Mouse (Mus musculus) neural tube, embryonic 13.5 days (tissue): ENCODE measurements at regions not wholly inside any gene's neighbourhood (a gene's known extent, or its start where the extent isn't known, plus 50 kb on each side); places are given as distances from the start of the nearest gene placed in this dataset.
"Not testable (repeated sequence)": the region's sequence is repeated elsewhere in the genome, so short reads cannot be mapped to it uniquely, and the experiment has no call there.

Experiments used
- ATAC-seq: fragments of 200-750 bp; cut with Nextera tagmentation; 2 replicates; pipeline ENCODE4 v1.8.0; 2017; ENCODE audit warnings: low read depth, mild to moderate bottlenecking, moderate TSS enrichment, moderate library complexity
- H3K27ac ChIP-seq: fragments of 300-500 bp; sonication (generic); replicated peaks from 2 replicates; pipeline ENCODE4 v1.5.1; 2015; ENCODE audit warnings: moderate library complexity, mild to moderate bottlenecking, inconsistent platforms
- H3K27me3 ChIP-seq: fragments of 300-500 bp; sonication (generic); 2 replicates; pipeline ENCODE4 v1.6.1; 2015; ENCODE audit warnings: mild to moderate bottlenecking, inconsistent platforms
- H3K36me3 ChIP-seq: fragments of 300-500 bp; sonication (generic); 2 replicates; pipeline ENCODE4 v1.6.1; 2015; ENCODE audit warnings: mild to moderate bottlenecking, inconsistent platforms
- H3K4me1 ChIP-seq: fragments of 300-500 bp; sonication (generic); replicated peaks from 2 replicates; pipeline ENCODE4 v1.6.1; 2015; ENCODE audit warnings: inconsistent platforms
- H3K4me2 ChIP-seq: fragments of 300-500 bp; sonication (generic); 2 replicates; pipeline ENCODE4 v1.6.1; 2015; ENCODE audit warnings: inconsistent platforms, mild to moderate bottlenecking, moderate library complexity
- H3K4me3 ChIP-seq: fragments of 300-500 bp; sonication (generic); 2 replicates; pipeline ENCODE4 v1.5.1; 2015; ENCODE audit warnings: mild to moderate bottlenecking, inconsistent platforms
- H3K9ac ChIP-seq: fragments of 300-500 bp; sonication (generic); 2 replicates; pipeline ENCODE4 v1.6.1; 2015; ENCODE audit warnings: moderate library complexity, mild to moderate bottlenecking, inconsistent platforms
- H3K9me3 ChIP-seq: fragments of 300-500 bp; sonication (generic); 2 replicates; pipeline ENCODE4 v1.6.1; 2016; ENCODE audit warnings: inconsistent platforms
- WGBS: fragments of 180-500 bp; shearing (Covaris S2); methylation state at CpG from one replicate; pipeline ENCODE4 v1.1.7; 2015; 5-methylcytosine and 5-hydroxymethylcytosine counted together

GRCm38 (mm10) chr17:60268846-60269245, 1255.7 kb upstream of the Nudt12 start:
- Histone ChIP-seq H3K27me3 (no peaks in the 10 kb centered on the region), H3K9ac (no peak overlapping the region), H3K9me3 (no peaks in the 10 kb centered on the region), H3K4me3 (no peak overlapping the region), H3K4me2 (no peak overlapping the region), H3K36me3 (no peaks in the 10 kb centered on the region), H3K4me1 (peaks cover 7% of the 10 kb centered on the region), H3K27ac (no peak overlapping the region)
- WGBS: 86% methylated on average over 1 of the region's 1 CpGs
- ATAC-seq: no peak

DNA sequence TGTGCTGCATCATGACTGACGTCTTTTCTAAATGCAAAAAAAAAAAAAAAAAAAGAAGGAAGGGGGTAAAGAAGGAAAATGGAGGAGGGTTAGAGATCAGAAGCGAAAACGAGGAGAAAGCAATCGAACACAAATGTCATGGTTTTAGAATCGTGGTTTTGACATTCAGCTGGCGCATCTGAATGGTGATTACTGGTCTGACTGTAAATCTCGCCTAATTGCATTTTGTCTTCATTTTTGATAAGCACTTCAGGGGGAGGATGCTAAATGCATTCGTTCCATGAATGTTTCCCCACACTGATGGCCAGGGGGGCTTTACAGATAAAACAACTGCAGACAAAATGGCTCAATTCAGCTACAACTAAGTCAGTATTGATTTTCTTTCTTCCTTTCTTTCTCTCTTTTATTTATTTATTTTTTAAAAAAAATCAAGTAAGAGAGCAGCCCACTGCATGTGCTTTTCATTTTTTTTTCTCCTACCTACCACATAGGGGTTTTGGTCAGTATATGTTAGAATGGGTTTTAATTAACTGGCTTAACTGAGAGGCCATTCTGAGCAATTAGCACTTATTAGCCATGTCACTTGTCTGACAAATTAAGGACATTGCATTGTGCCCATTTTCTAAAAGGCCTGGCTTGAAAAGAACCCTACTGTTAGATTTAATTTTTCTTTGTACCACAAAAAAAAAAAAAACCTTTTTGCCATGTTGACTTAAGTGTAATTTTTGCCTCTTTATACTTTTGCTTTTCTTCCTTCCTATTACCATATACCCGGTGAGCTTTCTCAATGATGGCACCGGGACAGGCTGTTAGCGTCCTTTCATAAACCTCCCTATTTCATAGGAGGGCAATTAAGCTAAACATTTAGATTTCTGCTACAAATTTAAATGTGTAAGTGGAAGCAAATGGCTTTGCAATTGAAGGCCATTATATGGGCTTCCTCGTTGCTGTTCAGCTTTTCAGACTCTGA, 1254.4 kb upstream of the Nudt12 start:
- H3K4me3 ChIP-seq: no peak overlapping the region
- H3K9me3 ChIP-seq: no peaks in the 10 kb centered on the region
- no peaks in the 10 kb centered on the region for H3K27me3 ChIP-seq
- peak overlapping the region; percentile 25 for H3K4me2 ChIP-seq
- peak overlapping the region; percentile 28; the same call in 1 of the 2 replicates for H3K27ac ChIP-seq
- no peaks in the 10 kb centered on the region for H3K36me3 ChIP-seq
- WGBS: 49% methylated on average over 12 of the region's 12 CpGs
- H3K4me1 ChIP-seq: peaks cover 7% of the 10 kb centered on the region
- no peak for ATAC-seq
- H3K9ac ChIP-seq: no peak overlapping the region

GRCm38 (mm10) chr17:60255338-60255737, 1242.2 kb upstream of the Nudt12 start:
- not testable (repeated sequence) for H3K27me3 ChIP-seq, H3K9me3 ChIP-seq, H3K36me3 ChIP-seq, H3K4me3 ChIP-seq, H3K4me2 ChIP-seq, ATAC-seq, H3K27ac ChIP-seq, H3K9ac ChIP-seq, H3K4me1 ChIP-seq

GRCm38 (mm10) chr17:60249923-60250322, 1236.8 kb upstream of the Nudt12 start:
- Histone ChIP-seq H3K36me3 (no peaks in the 10 kb centered on the region), H3K27ac (no peak overlapping the region), H3K27me3 (no peaks in the 10 kb centered on the region), H3K4me3 (no peak overlapping the region), H3K9me3 (no peaks in the 10 kb centered on the region), H3K9ac (no peak overlapping the region), H3K4me2 (no peak overlapping the region), H3K4me1 (no peaks in the 10 kb centered on the region)
- 85% methylated on average over 1 of the region's 1 CpGs for WGBS
- no peak for ATAC-seq

DNA sequence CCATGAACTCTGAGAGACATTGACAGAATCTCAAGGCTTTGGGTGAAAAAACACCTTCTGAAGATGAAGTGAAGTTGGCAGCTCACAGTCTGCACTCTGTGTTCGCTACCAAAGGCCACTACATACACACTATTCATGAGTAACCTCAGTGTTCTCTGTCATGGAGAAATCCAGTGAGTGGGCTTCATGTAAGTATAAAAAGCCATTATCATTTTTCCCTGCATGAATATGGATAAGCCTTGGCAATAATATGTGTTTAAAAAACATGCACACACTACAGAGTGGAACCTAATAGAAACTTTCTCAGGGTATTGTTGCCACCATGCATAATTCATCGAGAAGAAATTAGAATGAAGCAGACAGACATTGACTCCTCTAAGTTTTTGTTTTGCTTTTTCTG, 1221.3 kb upstream of the Nudt12 start:
- Histone ChIP-seq H3K4me2 (no peak overlapping the region), H3K36me3 (no peaks in the 10 kb centered on the region), H3K4me3 (no peak overlapping the region), H3K9ac (no peak overlapping the region), H3K9me3 (no peaks in the 10 kb centered on the region), H3K27me3 (no peaks in the 10 kb centered on the region), H3K4me1 (no peaks in the 10 kb centered on the region), H3K27ac (no peak overlapping the region)
- 64% methylated on average over 2 of the region's 2 CpGs for WGBS
- no peak for ATAC-seq

- ATAC-seq: no peak
- H3K4me3 ChIP-seq: no peak overlapping the region
- H3K9me3 ChIP-seq: no peaks in the 10 kb centered on the region
- H3K4me2 ChIP-seq: no peak overlapping the region
- WGBS: 95% methylated on average over 2 of the region's 2 CpGs
- H3K27me3 ChIP-seq: no peaks in the 10 kb centered on the region
- no peak overlapping the region for H3K9ac ChIP-seq
- H3K4me1 ChIP-seq: no peaks in the 10 kb centered on the region
- H3K36me3 ChIP-seq: no peaks in the 10 kb centered on the region
- no peak overlapping the region for H3K27ac ChIP-seq
Measured at GRCm38 (mm10) chr17:60197004-60197403, 1183.8 kb upstream of the Nudt12 start.

GRCm38 (mm10) chr17:60181241-60181640, 1168.1 kb upstream of the Nudt12 start:
- Histone ChIP-seq H3K4me2 (no peak overlapping the region), H3K27ac (no peak overlapping the region), H3K27me3 (no peaks in the 10 kb centered on the region), H3K4me1 (no peaks in the 10 kb centered on the region), H3K9me3 (no peaks in the 10 kb centered on the region), H3K36me3 (no peaks in the 10 kb centered on the region), H3K4me3 (no peak overlapping the region), H3K9ac (no peak overlapping the region)
- no peak for ATAC-seq
- 88% methylated on average over 2 of the region's 2 CpGs for WGBS

GRCm38 (mm10) chr17:60180646-60181045, 1167.5 kb upstream of the Nudt12 start:
- Histone ChIP-seq H3K27ac (no peak overlapping the region), H3K4me2 (no peak overlapping the region), H3K4me3 (no peak overlapping the region), H3K36me3 (no peaks in the 10 kb centered on the region), H3K4me1 (no peaks in the 10 kb centered on the region), H3K9ac (no peak overlapping the region), H3K9me3 (no peaks in the 10 kb centered on the region), H3K27me3 (no peaks in the 10 kb centered on the region)
- WGBS: 77% methylated on average over 4 of the region's 4 CpGs
- ATAC-seq: no peak

DNA sequence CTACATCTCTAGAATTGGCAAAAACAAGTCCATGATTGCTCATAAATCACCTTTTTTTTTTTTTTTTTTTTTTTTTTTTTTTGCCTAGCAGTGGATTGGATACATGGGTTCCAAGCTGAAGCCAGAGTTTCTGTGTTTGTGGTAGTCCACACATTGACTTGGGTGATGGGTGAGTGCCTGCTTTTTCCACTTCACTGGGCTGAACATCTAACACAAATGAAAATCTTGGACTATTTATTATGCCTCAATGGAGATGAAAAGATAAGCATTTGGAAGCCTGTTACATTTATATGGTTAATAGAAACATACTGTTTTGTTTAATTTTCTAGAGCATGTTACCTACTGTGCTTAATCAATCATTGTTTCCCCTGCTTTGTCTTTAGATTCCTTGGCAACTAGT, 1152.4 kb upstream of the Nudt12 start:
- Histone ChIP-seq H3K27ac (no peak overlapping the region), H3K4me3 (no peak overlapping the region), H3K9me3 (no peaks in the 10 kb centered on the region), H3K4me2 (no peak overlapping the region), H3K4me1 (no peaks in the 10 kb centered on the region), H3K9ac (no peak overlapping the region), H3K27me3 (no peaks in the 10 kb centered on the region), H3K36me3 (no peaks in the 10 kb centered on the region)
- ATAC-seq: no peak

DNA sequence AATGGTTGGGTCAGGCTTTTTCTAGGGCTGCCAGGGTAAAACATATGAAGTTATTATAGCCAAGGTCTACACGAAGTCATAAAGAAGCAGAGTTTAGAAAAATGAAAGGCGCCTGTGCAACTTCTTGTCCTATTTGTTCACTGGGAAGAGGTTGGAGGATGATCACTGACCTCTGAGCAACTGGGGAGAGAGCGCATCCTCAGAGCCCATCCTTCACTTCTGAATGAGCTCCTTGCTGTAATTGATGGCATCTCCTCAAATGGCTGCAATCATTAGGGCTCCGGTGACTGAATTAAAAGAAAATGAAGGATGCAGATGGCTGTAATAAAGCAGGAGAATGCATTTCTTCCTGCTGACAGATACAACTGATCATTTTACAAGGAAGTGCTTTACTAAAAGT, 1117.4 kb upstream of the Nudt12 start:
- Histone ChIP-seq H3K27ac (peak overlapping the region; percentile 42; the same call in 1 of the 2 replicates), H3K4me2 (peak overlapping the region; percentile 13; the same call in 1 of the 2 replicates), H3K4me1 (peaks cover 6% of the 10 kb centered on the region; the same call in 1 of the 2 replicates), H3K4me3 (no peak overlapping the region), H3K9me3 (no peaks in the 10 kb centered on the region), H3K27me3 (no peaks in the 10 kb centered on the region), H3K9ac (no peak overlapping the region), H3K36me3 (no peaks in the 10 kb centered on the region)
- peak; percentile 71; the same call in 1 of the 2 replicates for ATAC-seq
- 46% methylated on average over 4 of the region's 4 CpGs for WGBS

DNA sequence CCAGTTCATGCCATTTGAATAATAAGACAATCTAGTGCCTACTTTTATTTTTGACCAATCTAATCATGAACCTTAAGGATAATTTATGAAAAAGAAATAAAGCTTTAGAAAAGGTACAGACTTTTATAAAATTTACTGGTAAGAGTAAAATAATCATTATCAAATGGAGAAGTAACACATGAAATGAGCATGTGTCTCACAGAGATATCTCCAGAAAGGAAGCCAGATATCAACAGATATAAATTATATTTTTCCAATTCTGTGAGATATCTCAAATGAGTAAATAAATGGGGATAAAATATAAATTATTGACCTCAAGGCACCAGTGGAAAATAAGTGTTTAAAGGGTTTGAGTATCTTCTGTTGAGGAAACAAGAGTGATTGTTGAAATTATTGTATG, 1085.6 kb upstream of the Nudt12 start:
- no peak for ATAC-seq
- Histone ChIP-seq H3K4me2 (no peak overlapping the region), H3K4me3 (no peak overlapping the region), H3K4me1 (no peaks in the 10 kb centered on the region), H3K27me3 (no peaks in the 10 kb centered on the region), H3K9me3 (no peaks in the 10 kb centered on the region), H3K27ac (no peak overlapping the region), H3K36me3 (no peaks in the 10 kb centered on the region), H3K9ac (no peak overlapping the region)
